Mouse (Mus musculus) lung, adult 2 months (tissue): ENCODE results near the gene Gm5901. TPM values are rescaled to one million over a fixed set of nuclear protein-coding genes. Genes with fewer than 3 reads are reported as not detected.
"Not testable (repeated sequence)": the region's sequence is repeated elsewhere in the genome, so short reads cannot be mapped to it uniquely, and the experiment has no call there.

ENCODE experiments used
- DNase-seq: peaks from one replicate; pipeline ENCODE4 v3.0.0; 2022
- H3K4me1 ChIP-seq: fragments of 200-500 bp; 2 replicates; pipeline ENCODE4 v1.6.1; 2011; ENCODE audit warnings: low read length; ENCODE audit not compliant: control insufficient read depth, insufficient read depth
- H3K4me3 ChIP-seq: fragments of 200-500 bp; replicated peaks from 2 replicates; pipeline ENCODE3; 2011; ENCODE audit warnings: low read depth, mild to moderate bottlenecking, control low read depth, low read length; ENCODE audit errors: extremely low read depth
- CTCF ChIP-seq: fragments of 200-500 bp; IDR thresholded peaks from 2 replicates; pipeline ENCODE4 v1.5.1; 2011; ENCODE audit warnings: mild to moderate bottlenecking, low read length, control low read depth; ENCODE audit not compliant: insufficient read depth
- POLR2A ChIP-seq: fragments of 200-500 bp; IDR thresholded peaks from 2 replicates; pipeline ENCODE4 v1.6.1; 2011; ENCODE audit warnings: low read depth, mild to moderate bottlenecking, control low read depth, low read length, borderline replicate concordance; ENCODE audit errors: extremely low read depth
- WGBS: fragments of 180-500 bp; shearing (Covaris S2); methylation state at CpG from one replicate; pipeline ENCODE4 v1.1.7; 2018; 5-methylcytosine and 5-hydroxymethylcytosine counted together
- polyA plus RNA-seq: library from polyadenylated mRNA; depleted of rRNA; stranded (reverse); fragments of >200 nt; gene quantifications from 2 replicates; pipeline ENCODE4 v1.2.3, GENCODE M21; 2012; rRNA removed

The Gm5901 gene
- polyA plus RNA-seq: not detected in 2 replicates

DNA sequence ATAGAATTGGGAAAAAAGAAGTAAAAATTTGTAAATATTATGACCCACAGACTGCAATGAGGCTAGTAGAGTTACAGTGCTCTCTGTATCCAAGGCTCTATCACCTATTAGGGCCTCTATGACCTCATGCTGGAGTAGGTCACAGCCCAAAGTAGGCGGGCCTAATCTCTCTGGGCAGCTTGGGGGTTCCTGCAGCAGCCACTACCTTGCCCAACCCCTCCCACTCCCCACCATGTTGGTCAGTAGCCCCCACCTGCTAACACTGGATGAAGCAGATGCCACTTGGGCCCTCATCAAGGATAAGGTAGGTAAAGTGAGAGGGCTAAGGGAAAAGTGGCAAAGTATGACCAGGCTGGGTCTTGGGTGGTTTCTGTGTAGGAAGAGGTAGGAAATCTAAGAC is at the start of gene Gm5901:
Gene Gm5901, plus strand, starts transcription at position 173 of the 400 bp plus-strand sequence.
- Histone ChIP-seq H3K4me1 (no peaks in the 10 kb centered on the region), H3K4me3 (no peak within 1 kb of the TSS)
- TF ChIP-seq POLR2A: no peak
- TF ChIP-seq CTCF: no peak
- 95% methylated on average over 1 of the region's 1 CpGs for WGBS
- no peak for DNase-seq

DNA sequence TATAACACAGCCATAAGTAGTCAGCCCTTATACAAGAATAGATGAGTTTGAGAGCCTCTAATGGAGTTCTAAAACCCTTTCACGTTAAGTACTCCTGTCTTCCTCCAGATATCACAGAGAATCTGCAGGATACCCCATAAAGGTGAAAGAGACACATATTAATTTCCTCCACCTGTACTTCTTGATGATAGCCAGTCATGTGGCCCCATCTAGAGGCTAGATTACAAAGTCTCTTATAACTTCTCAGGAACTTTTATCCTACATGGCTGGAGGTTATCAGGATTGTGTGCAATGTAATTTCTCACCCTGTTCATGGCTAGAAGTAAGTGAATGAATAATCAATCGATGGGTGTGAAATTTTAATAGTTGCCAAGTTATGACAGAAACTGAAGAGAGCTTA is 49.5 kb upstream of the Gm5901 start:
- TF ChIP-seq CTCF (no peak), POLR2A (no peak)
- WGBS: 64% methylated on average over 2 of the region's 2 CpGs
- H3K4me3 ChIP-seq: no peak overlapping the region
- H3K4me1 ChIP-seq: no peaks in the 10 kb centered on the region
- DNase-seq: no peak

DNA sequence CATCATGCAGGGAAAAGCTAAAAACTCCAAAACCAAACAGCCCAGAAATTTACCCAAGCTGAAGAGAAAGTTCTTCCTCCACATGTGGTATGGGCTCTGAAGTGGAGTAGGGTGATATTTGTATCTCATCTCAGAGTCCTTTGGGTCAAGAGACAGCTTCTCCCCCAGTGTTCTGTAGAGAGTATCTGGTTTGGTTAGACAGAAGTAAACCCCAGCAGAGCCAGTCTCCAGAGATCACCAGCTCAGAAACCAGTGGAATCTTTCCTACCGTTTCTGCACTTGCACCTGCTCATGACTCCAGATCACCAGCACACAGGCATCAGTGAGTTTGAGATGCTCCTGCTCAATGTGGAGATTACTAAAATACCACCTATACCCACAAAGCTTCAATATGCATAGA is 40.8 kb upstream of the Gm5901 start, which contains the start of gene Olfr690:
Gene Olfr690, minus strand, starts transcription at position 101 of the 400 bp plus-strand sequence.
- DNase-seq: no peak
- Histone ChIP-seq H3K4me3 (no peak within 1 kb of the TSS), H3K4me1 (no peaks in the 10 kb centered on the region)
- no peak for TF ChIP-seq CTCF
- TF ChIP-seq POLR2A: no peak
- WGBS: 78% methylated on average over 1 of the region's 1 CpGs

DNA sequence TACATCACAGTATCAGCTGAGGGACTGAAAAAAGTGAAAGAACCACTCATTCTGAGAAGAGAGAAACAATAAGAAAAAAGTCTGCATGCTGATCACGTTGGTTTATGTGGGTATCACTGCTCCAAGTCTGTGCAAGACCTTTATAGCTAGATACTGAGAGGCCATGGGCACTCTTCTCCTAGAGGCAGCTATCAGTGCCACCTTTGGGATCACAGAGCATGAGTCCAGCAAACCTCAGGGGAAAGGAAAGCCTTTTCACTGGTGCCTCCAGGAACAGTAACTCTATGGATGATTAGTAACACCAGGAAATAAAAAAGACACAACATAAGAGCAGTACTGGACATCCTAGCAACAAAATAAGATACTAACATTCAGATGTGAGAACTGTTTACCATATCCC is 32.7 kb upstream of the Gm5901 start, which contains the start of gene Olfr691:
Gene Olfr691, minus strand, starts transcription at position 101 of the 400 bp plus-strand sequence.
- TF ChIP-seq POLR2A (no peak), CTCF (no peak)
- no peak for DNase-seq
- WGBS: 46% methylated on average over 1 of the region's 1 CpGs
- Histone ChIP-seq H3K4me1 (no peaks in the 10 kb centered on the region), H3K4me3 (no peak within 1 kb of the TSS)

DNA sequence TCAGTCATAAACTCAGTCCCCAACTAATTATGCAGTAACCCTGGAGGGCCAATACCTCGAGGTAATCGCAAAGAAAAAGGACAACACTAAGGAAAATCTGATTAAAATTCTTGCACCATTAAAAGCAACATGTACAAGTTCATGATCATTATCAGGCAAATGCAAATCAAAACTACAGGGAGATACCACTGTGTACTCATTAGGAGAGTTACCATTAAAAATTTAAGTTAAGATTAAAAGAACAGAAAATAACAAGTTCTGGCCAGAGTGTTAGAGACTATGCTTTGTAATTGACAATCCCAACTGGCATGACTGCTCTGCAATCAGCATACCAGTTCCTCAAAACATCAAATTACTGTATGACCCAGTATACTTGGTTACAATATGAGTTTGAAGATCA is 32.1 kb upstream of the Gm5901 start:
- 65% methylated on average over 2 of the region's 2 CpGs for WGBS
- no peak for TF ChIP-seq POLR2A
- Histone ChIP-seq H3K4me3 (no peak overlapping the region), H3K4me1 (no peaks in the 10 kb centered on the region)
- no peak for DNase-seq

DNA sequence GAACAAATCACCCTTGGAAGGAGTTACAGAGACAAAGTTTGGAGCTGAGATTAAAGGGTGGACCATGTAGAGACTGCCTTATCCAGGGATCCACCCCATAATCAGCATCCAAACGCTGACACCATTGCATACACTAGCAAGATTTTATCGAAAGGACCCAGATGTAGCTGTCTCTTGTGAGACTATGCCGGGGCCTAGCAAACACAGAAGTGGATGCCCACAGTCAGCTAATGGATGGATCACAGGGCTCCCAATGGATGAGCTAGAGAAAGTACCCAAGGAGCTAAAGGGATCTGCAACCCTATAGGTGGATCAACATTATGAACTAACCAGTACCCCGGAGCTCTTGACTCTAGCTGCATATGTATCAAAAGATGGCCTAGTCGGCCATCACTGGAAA is 18.8 kb upstream of the Gm5901 start:
- not testable (repeated sequence) for H3K4me1 ChIP-seq, H3K4me3 ChIP-seq, DNase-seq
- no CpG with 5 or more reads among the region's 5 CpGs for WGBS

DNA sequence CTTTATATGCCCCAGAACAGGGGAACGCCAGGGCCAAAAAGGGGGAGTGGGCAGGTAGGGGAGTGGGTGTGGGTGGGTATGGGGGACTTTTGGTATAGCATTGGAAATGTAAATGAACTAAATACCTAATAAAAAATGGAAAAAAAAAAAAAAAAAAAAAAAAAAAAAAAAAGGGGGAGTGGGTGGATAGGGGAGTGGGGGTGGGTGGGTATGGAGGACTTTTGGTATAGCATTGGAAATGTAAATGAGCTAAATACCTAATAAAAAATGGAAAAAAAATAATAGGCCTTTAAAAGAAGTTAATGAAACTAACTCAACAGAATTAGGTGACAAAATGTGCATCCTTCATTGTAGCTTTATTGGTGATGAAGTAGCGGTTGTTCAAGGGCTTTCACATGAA is 18.4 kb upstream of the Gm5901 start:
- not testable (repeated sequence) for DNase-seq, H3K4me3 ChIP-seq, H3K4me1 ChIP-seq
- 87% methylated on average over 1 of the region's 2 CpGs for WGBS

DNA sequence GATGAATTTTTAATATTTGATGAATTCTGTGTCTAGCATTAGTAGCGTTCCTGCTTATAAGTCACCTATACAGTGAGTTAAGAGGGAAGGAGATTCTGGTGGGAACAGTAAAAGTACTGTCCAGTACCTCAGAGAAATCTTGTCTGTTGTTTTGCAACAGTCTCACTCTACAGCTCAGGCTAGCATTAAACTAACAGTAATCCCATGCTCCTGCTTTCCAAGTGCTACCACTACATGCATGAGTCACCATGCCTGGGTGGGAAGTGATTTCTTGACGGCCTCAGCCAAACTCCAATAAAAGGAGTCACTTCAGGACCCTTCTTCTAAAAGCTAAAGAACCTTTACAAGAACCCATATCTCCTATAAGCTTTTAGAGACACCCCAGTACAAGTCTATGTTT is 13.1 kb upstream of the Gm5901 start:
- TF ChIP-seq POLR2A (no peak), CTCF (no peak)
- H3K4me1 ChIP-seq: no peaks in the 10 kb centered on the region
- DNase-seq: no peak
- no peak overlapping the region for H3K4me3 ChIP-seq
- 76% methylated on average over 2 of the region's 2 CpGs for WGBS

DNA sequence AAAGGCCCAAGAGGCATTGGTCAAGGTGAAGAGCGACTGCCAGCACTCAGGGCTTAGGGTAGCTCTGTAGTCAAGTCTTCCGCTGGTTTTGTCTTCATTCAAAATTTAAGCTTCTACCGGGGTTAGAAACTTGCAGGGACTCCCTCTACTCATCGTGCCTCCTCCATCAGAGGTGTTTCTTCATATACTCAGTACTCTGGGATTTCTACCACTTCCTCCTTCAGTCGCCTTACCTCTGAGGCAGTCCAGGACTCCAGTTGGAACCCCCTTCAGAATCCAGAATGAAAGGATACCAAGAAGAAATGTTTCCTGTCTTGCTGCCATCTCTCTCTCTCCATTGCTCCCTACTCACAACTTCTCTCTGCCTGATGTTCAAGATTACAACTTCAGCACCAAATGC is 7.6 kb upstream of the Gm5901 start:
- 83% methylated on average over 5 of the region's 5 CpGs for WGBS
- no peak overlapping the region for H3K4me3 ChIP-seq
- DNase-seq: no peak
- TF ChIP-seq POLR2A (no peak), CTCF (no peak)
- no peaks in the 10 kb centered on the region for H3K4me1 ChIP-seq

DNA sequence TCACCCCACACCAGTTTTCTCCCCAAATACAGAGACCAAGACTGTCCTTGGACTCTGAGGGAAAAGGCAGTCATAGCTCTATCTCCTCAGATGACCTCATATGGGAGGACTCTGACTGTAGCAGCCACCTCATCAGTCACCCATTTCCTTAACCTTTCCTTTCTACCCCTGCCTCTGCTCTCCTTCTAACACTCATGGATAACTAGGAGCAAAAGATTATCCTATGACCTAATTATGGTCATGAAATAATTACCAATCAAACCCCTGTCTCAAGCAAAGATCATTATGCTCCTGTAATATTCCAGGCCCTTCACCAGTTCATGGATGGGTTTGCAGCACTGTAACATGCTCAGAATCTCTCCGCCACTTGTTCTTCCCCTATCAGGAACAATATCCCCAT is 6.9 kb upstream of the Gm5901 start, which contains the start of gene Olfr692:
Gene Olfr692, plus strand, starts transcription at position 301 of the 400 bp plus-strand sequence.
- H3K4me1 ChIP-seq: no peaks in the 10 kb centered on the region

DNA sequence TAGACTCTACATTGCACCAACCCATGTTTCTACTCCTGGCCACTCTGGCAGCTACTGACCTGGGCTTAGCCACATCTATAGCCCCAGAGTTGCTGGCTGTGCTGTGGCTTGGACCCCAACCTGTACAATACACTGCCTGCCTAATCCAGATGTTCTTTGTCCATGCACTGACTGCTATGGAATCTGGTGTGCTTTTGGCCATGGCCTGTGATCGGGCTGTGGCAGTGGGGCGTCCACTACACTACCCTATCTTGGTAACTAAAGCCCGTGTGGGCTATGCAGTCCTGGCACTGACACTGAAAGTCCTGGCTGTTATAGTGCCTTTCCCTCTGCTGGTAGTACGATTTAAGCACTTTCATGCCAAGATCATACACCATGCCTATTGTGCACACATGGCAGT is 6.3 kb upstream of the Gm5901 start:
- TF ChIP-seq CTCF (no peak), POLR2A (no peak)
- H3K4me1 ChIP-seq: no peaks in the 10 kb centered on the region
- whole genome bisulfite sequencing: 91% methylated on average over 4 of the region's 4 CpGs
- DNase-seq: no peak
- H3K4me3 ChIP-seq: no peak overlapping the region

More for the DNA sequence above, 6.9 kb upstream of the Gm5901 start, which contains the start of gene Olfr692:
- no peak for DNase-seq
- no peak within 1 kb of the TSS for H3K4me3 ChIP-seq
- no peak for TF ChIP-seq POLR2A
- TF ChIP-seq CTCF: no peak
- WGBS: 89% methylated on average over 1 of the region's 1 CpGs
